Mouse (Mus musculus): ENCODE results near the gene Ptprg. TPM values are rescaled to one million over a fixed set of nuclear protein-coding genes. Genes with fewer than 3 reads are reported as not detected.
A peak's percentile ranks its signal among the peaks of the same experiment; 100 is the strongest.
"Not testable (repeated sequence)": the region's sequence is repeated elsewhere in the genome, so short reads cannot be mapped to it uniquely, and the experiment has no call there.

Ptprg gene
- polyA plus RNA-seq, 1 experiment from 2014 or later: 45.4 TPM

DNA sequence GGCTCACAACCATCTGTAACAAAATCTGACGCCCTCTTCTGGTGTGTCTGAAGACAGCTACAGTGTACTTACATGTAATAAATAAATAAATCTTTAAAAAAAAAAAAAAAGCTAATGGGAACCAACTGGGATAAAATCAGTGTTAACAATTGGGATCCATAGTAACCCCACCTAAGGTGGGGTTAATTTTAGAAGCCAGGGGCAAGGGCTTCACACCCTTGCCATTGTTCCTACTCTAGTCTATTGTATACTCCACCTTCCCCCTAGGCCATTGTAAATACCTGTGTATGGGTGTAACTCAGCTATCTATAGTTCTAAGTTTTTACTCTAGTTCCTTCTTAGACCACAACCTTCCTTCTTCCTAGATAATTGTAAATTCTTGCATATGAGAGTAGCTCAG lies 411.0 kb downstream of the Ptprg start:
- H3K27me3 ChIP-seq; H3K27ac ChIP-seq; H3K36me3 ChIP-seq; H3K9ac ChIP-seq (replicated peaks); ATAC-seq; H3K4me3 ChIP-seq (replicated peaks); H3K4me2 ChIP-seq (replicated peaks); H3K9me3 ChIP-seq: not testable (repeated sequence)
- WGBS: 87% methylated on average over 1 of the region's 1 CpGs
- peaks cover 12% of the 10 kb centered on the region for H3K4me1 ChIP-seq (replicated peaks)

DNA sequence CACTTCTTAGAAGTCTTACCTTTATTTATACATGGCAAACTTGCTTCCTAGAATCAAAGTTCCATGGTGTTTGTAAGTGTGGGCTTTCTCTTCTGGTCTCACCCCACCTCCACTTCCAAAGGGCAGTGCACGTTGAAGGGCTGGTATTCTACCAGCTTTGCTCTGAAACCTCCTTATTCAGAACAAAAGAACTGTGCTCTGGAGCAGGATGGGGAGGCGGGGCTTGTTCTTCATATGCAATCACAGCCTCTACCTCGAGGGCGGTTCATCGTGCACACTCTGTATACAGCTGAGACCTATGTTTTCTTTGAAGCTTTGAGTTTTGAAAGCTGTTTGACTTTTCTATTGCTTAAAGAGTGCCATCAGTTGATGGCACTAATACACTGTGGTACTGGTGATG lies 412.5 kb downstream of the Ptprg start:
- peaks cover 4% of the 10 kb centered on the region; the same call in 1 of the 2 replicates for H3K4me1 ChIP-seq (replicated peaks)
- no peaks in the 10 kb centered on the region for H3K36me3 ChIP-seq
- no peak overlapping the region for H3K4me3 ChIP-seq (replicated peaks)
- ATAC-seq: no peak
- H3K27ac ChIP-seq: no peak overlapping the region
- no peak overlapping the region for H3K4me2 ChIP-seq (replicated peaks)
- no peaks in the 10 kb centered on the region for H3K27me3 ChIP-seq
- no peak overlapping the region for H3K9ac ChIP-seq (replicated peaks)
- no peaks in the 10 kb centered on the region for H3K9me3 ChIP-seq
- 49% methylated on average over 5 of the region's 5 CpGs for WGBS

DNA sequence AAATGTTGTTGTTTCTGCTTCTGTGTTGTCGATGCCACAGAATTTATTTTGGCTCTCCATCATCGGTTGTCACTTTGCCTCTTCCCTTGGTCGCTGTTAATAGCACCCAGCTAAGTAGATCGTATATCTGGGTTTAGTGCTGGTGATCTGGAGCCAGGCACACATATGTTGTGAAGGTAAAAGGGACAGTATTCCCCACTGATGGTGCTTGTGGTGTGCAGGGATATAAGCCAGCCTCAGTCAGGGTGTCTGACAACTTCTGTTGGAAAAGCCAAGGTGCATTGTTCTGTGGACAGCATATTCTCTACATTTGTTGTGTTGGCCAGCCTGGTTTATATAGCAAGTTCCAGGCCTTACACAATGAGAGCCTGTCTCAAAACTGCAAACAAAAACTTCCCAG lies 428.4 kb downstream of the Ptprg start:
- H3K27ac ChIP-seq: no peak overlapping the region
- H3K27me3 ChIP-seq: no peaks in the 10 kb centered on the region

DNA sequence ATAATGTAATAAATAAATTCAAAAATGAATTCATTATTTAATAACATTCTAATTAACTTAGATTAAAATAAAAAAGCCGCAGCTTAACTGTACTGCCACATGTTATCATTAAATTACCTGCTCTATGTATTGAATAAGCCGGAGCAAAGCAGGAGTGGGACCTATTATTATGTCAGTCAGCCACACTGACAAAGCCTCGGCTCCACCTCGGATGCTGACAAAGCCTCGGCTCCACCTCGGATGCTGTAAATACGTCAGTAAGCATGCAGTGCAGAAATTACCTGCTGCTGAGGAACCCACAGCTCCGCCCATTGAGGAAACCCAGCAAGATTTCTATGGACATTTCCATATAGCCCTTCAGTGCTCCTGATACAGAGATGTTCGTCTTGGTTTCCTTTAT lies 429.7 kb downstream of the Ptprg start:
- Histone ChIP-seq H3K4me1 (replicated peaks) (peaks cover 21% of the 10 kb centered on the region), H3K27me3 (no peaks in the 10 kb centered on the region), H3K27ac (peak overlapping the region; percentile 16), H3K9me3 (no peaks in the 10 kb centered on the region), H3K4me2 (replicated peaks) (no peak overlapping the region), H3K4me3 (replicated peaks) (no peak overlapping the region), H3K9ac (replicated peaks) (no peak overlapping the region), H3K36me3 (no peaks in the 10 kb centered on the region)
- ATAC-seq: peak; percentile 74
- WGBS: 54% methylated on average over 9 of the region's 9 CpGs

More for the DNA sequence above, 428.4 kb downstream of the Ptprg start:
- Histone ChIP-seq H3K4me3 (replicated peaks) (no peak overlapping the region), H3K9ac (replicated peaks) (no peak overlapping the region), H3K36me3 (no peaks in the 10 kb centered on the region), H3K9me3 (no peaks in the 10 kb centered on the region), H3K4me1 (replicated peaks) (peaks cover 21% of the 10 kb centered on the region), H3K4me2 (replicated peaks) (no peak overlapping the region)
- 91% methylated on average over 4 of the region's 4 CpGs for WGBS
- peak; percentile 9; the same call in 1 of the 2 replicates for ATAC-seq

DNA sequence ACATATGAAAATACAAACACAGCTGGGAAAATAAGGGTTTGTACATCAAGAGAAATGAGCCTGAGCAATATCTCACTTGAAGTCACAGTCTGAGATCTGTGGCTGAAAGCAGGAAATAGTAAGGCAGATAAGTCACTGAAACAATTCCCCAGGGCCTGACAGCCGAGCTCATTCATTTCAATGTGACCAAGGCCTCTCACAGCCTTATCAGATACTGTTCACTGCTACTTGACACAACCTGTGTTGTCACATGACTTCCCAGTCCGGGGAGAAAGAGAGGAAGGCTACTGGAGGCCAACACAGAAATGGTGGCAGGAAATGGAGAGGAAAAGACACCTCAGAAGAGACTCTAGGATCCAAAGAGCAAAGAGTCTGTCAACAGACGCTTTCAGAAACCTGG lies 430.8 kb downstream of the Ptprg start:
- Histone ChIP-seq H3K4me1 (replicated peaks) (peaks cover 21% of the 10 kb centered on the region), H3K4me2 (replicated peaks) (no peak overlapping the region), H3K36me3 (no peaks in the 10 kb centered on the region), H3K27ac (no peak overlapping the region), H3K27me3 (no peaks in the 10 kb centered on the region), H3K9ac (replicated peaks) (no peak overlapping the region), H3K9me3 (no peaks in the 10 kb centered on the region), H3K4me3 (replicated peaks) (no peak overlapping the region)
- ATAC-seq: no peak
- 82% methylated on average over 3 of the region's 3 CpGs for WGBS

DNA sequence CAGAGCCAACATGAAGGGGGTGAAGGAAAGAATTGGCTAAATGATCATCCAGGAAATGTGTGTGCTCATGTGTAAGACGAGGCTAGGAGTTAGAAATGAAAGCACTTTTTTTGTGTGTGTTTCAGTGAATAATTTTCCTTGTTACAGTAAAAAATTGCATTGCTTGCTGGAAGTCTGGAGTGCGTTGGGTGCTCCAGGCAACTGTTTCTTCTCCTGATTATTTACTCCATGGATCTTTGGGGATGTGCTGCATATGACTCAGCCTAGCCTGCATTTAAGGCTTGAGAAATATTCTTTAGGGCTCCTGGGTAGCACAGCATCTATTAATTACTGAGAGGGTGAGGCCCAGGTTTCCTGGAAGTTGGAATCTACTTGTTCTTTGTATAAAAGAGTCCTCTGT lies 435.6 kb downstream of the Ptprg start:
- ATAC-seq: no peak
- Histone ChIP-seq H3K4me2 (replicated peaks) (no peak overlapping the region), H3K36me3 (no peaks in the 10 kb centered on the region), H3K27ac (no peak overlapping the region), H3K9ac (replicated peaks) (no peak overlapping the region), H3K9me3 (no peaks in the 10 kb centered on the region), H3K4me3 (replicated peaks) (no peak overlapping the region), H3K27me3 (no peaks in the 10 kb centered on the region), H3K4me1 (replicated peaks) (no peaks in the 10 kb centered on the region)
- whole genome bisulfite sequencing: 81% methylated on average over 2 of the region's 2 CpGs

DNA sequence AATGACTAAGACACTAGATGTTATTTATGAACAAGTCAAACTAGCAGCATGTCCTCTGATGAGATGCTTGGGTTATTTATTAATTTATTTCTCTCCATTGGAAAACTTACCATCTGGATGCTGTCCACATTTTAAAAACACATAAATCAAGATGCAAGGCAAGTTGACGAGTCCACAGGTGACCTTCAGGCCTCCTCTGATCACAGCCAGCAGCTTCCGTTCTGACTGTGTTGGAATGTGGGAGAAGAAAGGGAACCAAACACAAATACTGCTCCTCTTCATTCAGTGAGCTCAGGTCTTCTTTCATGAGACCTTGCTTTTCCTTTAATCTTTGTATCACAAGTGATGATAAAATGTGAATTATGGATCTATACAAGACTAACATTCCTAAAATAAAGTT lies 437.8 kb downstream of the Ptprg start:
- no peak overlapping the region for H3K4me2 ChIP-seq (replicated peaks)
- WGBS: 89% methylated on average over 2 of the region's 2 CpGs
- no peaks in the 10 kb centered on the region for H3K36me3 ChIP-seq
- no peak overlapping the region for H3K9ac ChIP-seq (replicated peaks)
- no peak for ATAC-seq
- H3K27me3 ChIP-seq: no peaks in the 10 kb centered on the region
- H3K27ac ChIP-seq: no peak overlapping the region
- no peaks in the 10 kb centered on the region for H3K4me1 ChIP-seq (replicated peaks)
- no peak overlapping the region for H3K4me3 ChIP-seq (replicated peaks)
- no peaks in the 10 kb centered on the region for H3K9me3 ChIP-seq

DNA sequence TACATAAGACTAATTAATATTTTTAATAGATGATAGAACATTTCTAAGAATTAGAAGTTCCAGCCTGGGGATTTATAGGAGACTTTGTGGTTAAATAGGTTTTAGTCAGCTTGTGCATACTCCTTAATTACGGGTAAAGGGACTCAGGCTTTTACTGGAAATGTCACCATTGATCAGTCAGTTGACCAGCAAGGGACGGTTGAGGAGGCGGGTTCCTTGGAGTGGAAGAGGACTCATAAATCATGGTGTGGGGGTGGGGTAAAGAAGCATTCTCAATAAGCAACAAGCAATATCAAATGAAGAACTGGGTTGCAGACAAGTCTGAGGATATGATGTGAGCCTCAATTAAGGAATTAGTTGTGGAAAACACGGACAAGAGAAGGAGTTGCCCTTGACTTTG lies 438.8 kb downstream of the Ptprg start:
- no peaks in the 10 kb centered on the region for H3K9me3 ChIP-seq
- no peaks in the 10 kb centered on the region for H3K27me3 ChIP-seq
- no peak overlapping the region for H3K27ac ChIP-seq
- H3K4me2 ChIP-seq (replicated peaks): no peak overlapping the region
- no peak overlapping the region for H3K4me3 ChIP-seq (replicated peaks)
- no peak for ATAC-seq
- WGBS: 89% methylated on average over 4 of the region's 4 CpGs
- H3K4me1 ChIP-seq (replicated peaks): no peaks in the 10 kb centered on the region
- no peak overlapping the region for H3K9ac ChIP-seq (replicated peaks)
- H3K36me3 ChIP-seq: no peaks in the 10 kb centered on the region

DNA sequence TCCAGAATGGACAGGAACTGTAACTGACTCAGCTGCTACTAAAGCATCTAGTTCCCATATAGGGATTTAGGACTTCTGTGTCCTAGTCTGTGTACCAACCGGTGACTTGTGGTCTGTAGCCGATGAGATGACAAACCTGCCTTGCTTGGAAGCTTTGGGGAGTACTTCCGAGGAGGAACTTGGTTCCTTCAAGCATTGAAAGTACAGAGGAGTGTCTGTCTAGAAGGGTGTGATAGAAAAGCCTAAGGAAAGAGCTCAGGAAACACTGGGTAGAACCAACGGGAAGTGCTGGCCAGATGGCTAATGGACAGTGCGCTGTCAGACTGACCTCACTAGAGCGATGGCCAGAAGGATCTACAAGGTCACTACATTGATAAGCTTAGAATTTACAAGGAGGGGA lies 439.2 kb downstream of the Ptprg start:
- Histone ChIP-seq H3K36me3 (no peaks in the 10 kb centered on the region), H3K4me1 (replicated peaks) (no peaks in the 10 kb centered on the region), H3K27me3 (no peaks in the 10 kb centered on the region), H3K4me3 (replicated peaks) (no peak overlapping the region), H3K9me3 (no peaks in the 10 kb centered on the region), H3K9ac (replicated peaks) (no peak overlapping the region), H3K27ac (no peak overlapping the region), H3K4me2 (replicated peaks) (no peak overlapping the region)
- no peak for ATAC-seq
- WGBS: 93% methylated on average over 6 of the region's 6 CpGs

DNA sequence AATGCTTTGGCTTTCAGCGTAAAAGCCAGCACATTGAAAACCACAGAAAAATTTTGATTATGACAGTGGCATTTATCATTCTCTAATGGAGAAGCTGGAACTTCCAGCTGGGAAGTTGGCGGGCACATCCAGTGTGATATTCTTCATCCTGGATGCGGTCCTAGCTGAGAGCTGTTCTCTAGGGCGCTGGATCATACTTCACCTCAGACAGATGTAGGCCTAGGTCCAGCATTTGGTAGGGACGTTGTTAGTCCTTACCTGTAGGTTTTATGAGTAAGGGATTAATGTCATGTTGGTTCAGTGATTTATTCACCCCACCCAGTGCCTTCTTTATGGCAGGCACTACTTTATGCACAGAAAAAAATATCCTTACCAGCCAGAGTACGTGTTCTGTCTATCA lies 444.2 kb downstream of the Ptprg start:
- ATAC-seq: no peak
- Histone ChIP-seq H3K9me3 (no peaks in the 10 kb centered on the region), H3K36me3 (no peaks in the 10 kb centered on the region), H3K9ac (replicated peaks) (no peak overlapping the region), H3K4me1 (replicated peaks) (no peaks in the 10 kb centered on the region), H3K4me2 (replicated peaks) (no peak overlapping the region), H3K27me3 (no peaks in the 10 kb centered on the region), H3K4me3 (replicated peaks) (no peak overlapping the region), H3K27ac (no peak overlapping the region)
- 91% methylated on average over 6 of the region's 6 CpGs for WGBS

DNA sequence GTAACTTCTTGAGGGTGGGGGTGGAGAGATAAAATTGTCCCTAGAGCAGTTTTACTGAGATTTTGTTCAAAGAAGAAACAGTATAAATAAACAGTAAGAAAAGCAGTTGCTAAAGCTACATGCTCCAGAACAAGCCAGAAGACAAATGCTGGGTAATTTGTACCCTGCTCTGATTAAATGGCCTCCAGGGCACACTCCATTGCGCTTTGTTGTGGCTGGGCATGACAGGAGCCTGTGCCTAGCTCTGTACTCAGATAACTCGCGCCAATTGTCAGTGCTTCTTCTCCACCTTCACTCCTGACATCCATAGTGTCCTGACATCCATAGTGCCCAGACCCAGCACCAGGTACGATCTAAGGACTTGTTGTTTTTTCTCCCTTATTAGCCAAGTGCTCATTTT lies 445.1 kb downstream of the Ptprg start:
- Histone ChIP-seq H3K9me3 (no peaks in the 10 kb centered on the region), H3K4me2 (replicated peaks) (no peak overlapping the region), H3K9ac (replicated peaks) (no peak overlapping the region), H3K27me3 (no peaks in the 10 kb centered on the region), H3K36me3 (no peaks in the 10 kb centered on the region), H3K27ac (no peak overlapping the region), H3K4me3 (replicated peaks) (no peak overlapping the region), H3K4me1 (replicated peaks) (no peaks in the 10 kb centered on the region)
- 90% methylated on average over 4 of the region's 4 CpGs for WGBS
- no peak for ATAC-seq

DNA sequence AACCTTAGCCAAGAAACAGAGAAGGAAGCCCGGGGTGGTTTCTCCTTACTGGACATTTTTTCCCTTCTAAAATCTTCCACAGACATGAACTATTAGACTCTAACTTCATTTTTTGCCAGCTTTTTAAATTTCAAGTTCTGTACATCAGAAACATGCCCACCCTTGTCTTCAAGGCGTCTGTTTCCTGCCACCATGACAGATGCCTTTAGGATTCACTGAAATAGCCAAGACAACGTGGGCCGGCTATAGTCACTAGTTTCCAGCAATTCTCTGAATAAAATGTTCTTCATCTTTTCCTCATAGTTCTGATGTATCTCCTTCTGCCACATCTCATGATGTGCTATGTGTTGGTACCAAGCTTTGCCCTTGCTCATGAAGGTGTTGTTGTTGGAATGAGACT lies 450.7 kb downstream of the Ptprg start:
- no peaks in the 10 kb centered on the region for H3K9me3 ChIP-seq
- H3K27ac ChIP-seq: no peak overlapping the region
- H3K4me3 ChIP-seq (replicated peaks): no peak overlapping the region
- H3K9ac ChIP-seq (replicated peaks): no peak overlapping the region
- no peaks in the 10 kb centered on the region for H3K27me3 ChIP-seq
- H3K36me3 ChIP-seq: no peaks in the 10 kb centered on the region
- 94% methylated on average over 4 of the region's 4 CpGs for WGBS
- H3K4me2 ChIP-seq (replicated peaks): no peak overlapping the region
- H3K4me1 ChIP-seq (replicated peaks): no peaks in the 10 kb centered on the region
- no peak for ATAC-seq

DNA sequence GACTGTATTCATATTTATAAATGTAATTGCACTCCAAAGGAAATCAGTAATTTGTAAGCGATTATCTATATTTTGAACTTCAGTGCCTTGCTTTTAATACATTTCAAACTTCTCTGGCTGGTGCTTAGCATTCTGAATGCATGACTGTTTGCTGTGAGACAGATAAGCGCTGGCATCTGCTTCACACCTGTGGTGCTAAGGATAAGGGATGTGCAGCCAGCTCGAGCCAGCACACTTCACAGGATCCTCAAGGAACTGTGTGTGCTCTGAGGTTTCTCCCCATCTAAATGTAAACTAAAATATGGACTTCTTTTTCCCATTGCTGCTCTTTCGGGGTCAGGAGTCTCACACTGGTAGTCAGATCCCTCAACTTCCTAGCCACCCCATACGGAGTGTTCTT lies 458.4 kb downstream of the Ptprg start:
- WGBS: 89% methylated on average over 5 of the region's 5 CpGs

More for the DNA sequence above, 458.4 kb downstream of the Ptprg start:
- H3K4me2 ChIP-seq (replicated peaks): no peak overlapping the region
- H3K9ac ChIP-seq (replicated peaks): no peak overlapping the region
- no peak overlapping the region for H3K27ac ChIP-seq
- no peaks in the 10 kb centered on the region for H3K9me3 ChIP-seq
- H3K4me3 ChIP-seq (replicated peaks): no peak overlapping the region
- no peak for ATAC-seq
- no peaks in the 10 kb centered on the region for H3K4me1 ChIP-seq (replicated peaks)
- H3K27me3 ChIP-seq: no peaks in the 10 kb centered on the region
- no peaks in the 10 kb centered on the region for H3K36me3 ChIP-seq
